Mouse (Mus musculus) embryonic facial prominence, embryonic 15.5 days (tissue): ENCODE measurements around the gene Ankrd34a. TPM values are rescaled to one million over a fixed set of nuclear protein-coding genes. Genes with fewer than 3 reads are reported as not detected.
"Not testable (repeated sequence)": the region's sequence is repeated elsewhere in the genome, so short reads cannot be mapped to it uniquely, and the experiment has no call there.

Experiments
- ATAC-seq: fragments of 200-750 bp; cut with Nextera tagmentation; 2 replicates; pipeline ENCODE4 v1.8.0; 2017; ENCODE audit warnings: low read depth, moderate TSS enrichment; ENCODE audit not compliant: insufficient number of reproducible peaks, low FRiP score, low TSS enrichment
- H3K27ac ChIP-seq: fragments of 300-500 bp; sonication (generic); replicated peaks from 2 replicates; pipeline ENCODE4 v1.5.1; 2015; ENCODE audit warnings: mild to moderate bottlenecking, inconsistent platforms
- H3K27me3 ChIP-seq: fragments of 300-500 bp; sonication (generic); 2 replicates; pipeline ENCODE4 v1.6.1; 2015; ENCODE audit warnings: inconsistent platforms
- H3K36me3 ChIP-seq: fragments of 300-500 bp; sonication (generic); 2 replicates; pipeline ENCODE4 v1.6.1; 2015; ENCODE audit warnings: mild to moderate bottlenecking, inconsistent platforms
- H3K4me1 ChIP-seq: fragments of 300-500 bp; sonication (generic); 2 replicates; pipeline ENCODE4 v1.6.1; 2015; ENCODE audit warnings: inconsistent platforms
- H3K4me2 ChIP-seq: fragments of 300-500 bp; sonication (generic); replicated peaks from 2 replicates; pipeline ENCODE4 v1.6.1; 2015; ENCODE audit warnings: mild to moderate bottlenecking, inconsistent platforms
- H3K4me3 ChIP-seq: fragments of 300-500 bp; sonication (generic); replicated peaks from 2 replicates; pipeline ENCODE4 v1.5.1; 2015; ENCODE audit warnings: mild to moderate bottlenecking, inconsistent platforms
- H3K9ac ChIP-seq: fragments of 300-500 bp; sonication (generic); 2 replicates; pipeline ENCODE4 v1.6.1; 2015; ENCODE audit warnings: inconsistent platforms
- H3K9me3 ChIP-seq: fragments of 300-500 bp; sonication (generic); replicated peaks from 2 replicates; pipeline ENCODE4 v1.6.1; 2016; ENCODE audit warnings: inconsistent platforms
- WGBS: fragments of 180-500 bp; shearing (Covaris S2); methylation state at CpG from one replicate; pipeline ENCODE4 v1.1.7; 2015; 5-methylcytosine and 5-hydroxymethylcytosine counted together
- polyA plus RNA-seq: library from polyadenylated mRNA; unstranded; fragments of >200 nt; fragmentation: Nextera tagmentation; extraction: Ambion mirVana; gene quantifications from 2 replicates; pipeline ENCODE4 v1.2.1, GENCODE M21; 2015

The Ankrd34a gene
- polyA plus RNA-seq, 1 experiment from 2014 or later = 3.0 TPM

DNA sequence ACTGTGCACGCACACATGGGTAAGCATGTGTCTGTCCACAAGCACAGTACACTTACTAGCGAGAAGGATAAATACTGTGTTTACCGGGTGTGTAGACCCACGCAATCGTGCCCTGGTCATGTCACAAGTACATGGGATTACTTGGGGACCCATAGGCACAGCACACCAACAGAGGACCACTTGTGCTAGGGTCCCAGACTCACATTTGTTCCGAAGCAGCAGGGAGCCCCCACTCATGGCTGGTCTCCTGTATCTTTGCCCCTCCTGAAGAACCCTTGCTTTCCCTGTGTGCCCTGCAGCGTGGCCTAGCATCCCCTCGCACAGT lies 2.6 kb downstream of the Ankrd34a start:
- Histone ChIP-seq H3K4me2 (peak overlapping the region; percentile 92), H3K4me1 (peaks cover 60% of the 10 kb centered on the region)
- 58% methylated on average over 8 of the region's 8 CpGs for WGBS

DNA sequence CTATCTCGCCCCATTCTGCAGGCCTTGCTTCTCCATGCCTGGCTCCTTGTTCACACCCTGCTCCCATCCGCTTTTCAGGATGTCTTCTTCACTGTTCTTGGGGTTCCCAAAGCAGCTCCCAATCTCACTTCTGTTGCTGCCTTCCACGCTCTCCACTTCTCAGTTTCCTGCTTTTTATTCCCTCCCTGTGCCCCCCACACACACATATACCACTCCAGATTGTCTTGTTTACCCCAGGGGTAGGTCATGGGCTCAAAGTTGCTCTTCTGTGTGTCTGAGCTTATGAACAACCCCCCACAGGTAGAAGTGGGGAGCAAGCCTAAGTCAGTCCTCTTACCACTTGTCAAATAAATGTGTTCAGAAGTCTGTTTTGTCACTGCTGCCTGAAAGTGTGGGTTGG lies 3.0 kb downstream of the Ankrd34a start:
- Histone ChIP-seq H3K4me2 (0 out of 2 replicates have a peak overlapping the region, but pooled peaks have one; percentile 92), H3K9ac (no peak overlapping the region), H3K27ac (no peak overlapping the region), H3K4me3 (no peak overlapping the region), H3K27me3 (peaks cover 12% of the 10 kb centered on the region), H3K4me1 (peaks cover 64% of the 10 kb centered on the region), H3K36me3 (0 out of 2 replicates have a peak, but pooled peaks cover 4% of the 10 kb centered on the region), H3K9me3 (no peaks in the 10 kb centered on the region)
- WGBS = 78% methylated on average over 3 of the region's 3 CpGs
- ATAC-seq = no peak

More for the DNA sequence above, 2.6 kb downstream of the Ankrd34a start:
- Histone ChIP-seq H3K27ac (no peak overlapping the region), H3K9me3 (no peaks in the 10 kb centered on the region), H3K36me3 (0 out of 2 replicates have a peak, but pooled peaks cover 3% of the 10 kb centered on the region), H3K27me3 (peaks cover 12% of the 10 kb centered on the region), H3K4me3 (peak overlapping the region; percentile 48; the same call in 1 of the 2 replicates), H3K9ac (no peak overlapping the region)
- ATAC-seq = no peak

DNA sequence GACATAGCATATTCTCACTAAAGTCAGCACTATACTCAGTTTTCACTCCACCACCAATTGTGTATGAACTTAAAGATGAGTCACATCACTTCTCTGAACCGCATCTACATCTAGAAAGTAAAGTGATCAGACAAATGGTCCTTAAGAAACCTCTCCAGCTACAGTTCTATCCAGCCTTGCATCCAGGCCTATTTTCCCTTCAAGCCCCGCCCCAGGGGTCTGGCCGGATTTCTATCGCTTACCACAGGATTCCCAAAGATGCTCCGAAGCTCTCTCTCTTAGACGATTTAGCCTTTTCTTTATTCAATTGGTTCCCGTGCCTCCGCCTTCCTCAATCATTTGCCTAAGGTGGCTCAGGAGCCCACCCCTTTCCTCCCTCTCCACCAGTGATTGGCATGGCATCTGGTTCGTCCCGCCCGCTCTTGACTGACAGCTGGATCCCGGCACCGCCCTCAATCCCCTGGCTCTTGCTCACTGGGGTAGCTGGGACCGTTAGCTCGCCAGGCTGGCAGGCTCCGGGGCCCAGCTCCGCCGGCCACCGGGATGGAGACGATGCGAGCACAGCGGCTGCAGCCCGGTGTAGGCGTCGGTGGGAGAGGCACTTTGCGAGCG lies 4.3 kb downstream of the Ankrd34a start, which contains the start of gene Lix1l:
Gene Lix1l, plus strand, starts transcription at position 511 of the 612 bp plus-strand sequence.
- under 1% methylated on average over 27 of the region's 27 CpGs for WGBS
- peak within 1 kb of the TSS; percentile 70 for H3K9ac ChIP-seq
- peak within 1 kb of the TSS; percentile 97 for H3K27ac ChIP-seq
- peak; percentile 95 for ATAC-seq
- peaks cover 66% of the 10 kb centered on the region for H3K4me1 ChIP-seq
- peak within 1 kb of the TSS; percentile 75 for H3K4me3 ChIP-seq
- H3K9me3 ChIP-seq = no peaks in the 10 kb centered on the region
- 0 out of 2 replicates have a peak, but pooled peaks cover 4% of the 10 kb centered on the region for H3K36me3 ChIP-seq
- H3K27me3 ChIP-seq = peaks cover 8% of the 10 kb centered on the region
- H3K4me2 ChIP-seq = peak within 1 kb of the TSS; percentile 55

DNA sequence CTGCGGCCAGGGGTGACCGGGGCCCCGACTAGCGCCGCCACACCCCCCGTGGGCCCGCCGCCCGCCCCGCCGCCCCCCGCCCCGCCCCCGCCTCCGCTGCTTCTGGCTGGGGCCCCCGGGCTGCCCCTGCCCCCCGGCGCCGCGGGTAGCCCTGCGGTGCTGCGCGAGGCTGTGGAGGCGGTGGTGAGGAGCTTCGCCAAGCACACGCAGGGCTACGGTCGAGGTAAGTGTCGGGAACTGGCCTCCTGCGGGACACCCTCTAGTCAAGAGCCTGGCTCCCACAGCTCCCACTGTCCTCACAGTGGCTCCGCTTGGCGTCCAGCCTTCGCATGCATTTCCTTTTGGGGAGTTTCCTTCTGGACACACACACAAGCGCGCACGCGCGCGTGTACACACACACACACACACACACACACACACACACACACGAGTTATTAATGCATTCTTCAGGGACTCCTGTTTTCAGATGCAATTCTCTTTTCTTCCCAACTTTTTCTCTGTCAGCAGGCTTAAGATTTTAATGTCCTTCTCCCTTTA lies 4.9 kb downstream of the Ankrd34a start:
- Histone ChIP-seq H3K27ac (peak overlapping the region; percentile 97), H3K4me3 (peak overlapping the region; percentile 75), H3K27me3 (peaks cover 7% of the 10 kb centered on the region), H3K9ac (peak overlapping the region; percentile 70), H3K4me2 (peak overlapping the region; percentile 55), H3K4me1 (peaks cover 60% of the 10 kb centered on the region), H3K9me3 (no peaks in the 10 kb centered on the region), H3K36me3 (0 out of 2 replicates have a peak, but pooled peaks cover 4% of the 10 kb centered on the region)
- WGBS = under 1% methylated on average over 35 of the region's 40 CpGs
- ATAC-seq = peak; percentile 69

DNA sequence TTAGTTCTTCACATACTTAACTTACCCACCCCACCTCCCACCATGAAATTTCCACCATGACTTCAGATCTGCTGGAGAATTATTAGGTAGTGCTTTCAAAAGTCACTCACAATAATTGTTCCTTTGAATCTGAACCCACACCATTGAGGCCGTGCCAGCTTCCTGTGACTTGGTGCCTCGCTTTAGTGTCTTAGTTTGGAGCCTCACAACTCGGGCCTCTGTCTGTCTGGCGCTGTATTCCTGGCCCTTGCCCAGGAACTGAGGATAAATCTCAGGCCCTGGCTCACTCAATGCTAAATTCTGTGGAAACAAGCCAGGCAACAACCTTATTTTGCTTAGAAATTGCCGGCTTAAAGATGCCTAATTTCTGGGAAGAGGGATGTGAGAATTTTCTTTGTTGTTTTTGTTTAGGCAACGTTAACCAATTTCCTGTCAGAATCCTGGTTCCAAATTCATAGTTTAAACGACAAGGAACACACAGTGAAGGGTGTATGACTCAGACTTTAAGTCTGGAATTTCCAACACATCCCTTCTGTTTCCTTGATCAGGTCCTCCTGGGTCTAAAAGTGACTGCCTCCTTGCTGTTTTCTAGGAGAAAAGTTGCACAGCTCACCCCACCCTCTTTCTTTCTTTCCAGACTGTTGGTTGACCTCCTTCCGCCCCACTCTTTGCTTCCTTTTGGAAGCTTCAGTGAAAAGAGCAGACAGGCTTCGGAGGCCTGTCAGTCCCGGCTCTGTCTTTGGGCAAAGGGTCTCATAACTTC lies 5.7 kb downstream of the Ankrd34a start:
- Histone ChIP-seq H3K9me3 (no peaks in the 10 kb centered on the region), H3K27me3 (peaks cover 4% of the 10 kb centered on the region; the same call in 1 of the 2 replicates), H3K4me1 (peaks cover 52% of the 10 kb centered on the region)

DNA sequence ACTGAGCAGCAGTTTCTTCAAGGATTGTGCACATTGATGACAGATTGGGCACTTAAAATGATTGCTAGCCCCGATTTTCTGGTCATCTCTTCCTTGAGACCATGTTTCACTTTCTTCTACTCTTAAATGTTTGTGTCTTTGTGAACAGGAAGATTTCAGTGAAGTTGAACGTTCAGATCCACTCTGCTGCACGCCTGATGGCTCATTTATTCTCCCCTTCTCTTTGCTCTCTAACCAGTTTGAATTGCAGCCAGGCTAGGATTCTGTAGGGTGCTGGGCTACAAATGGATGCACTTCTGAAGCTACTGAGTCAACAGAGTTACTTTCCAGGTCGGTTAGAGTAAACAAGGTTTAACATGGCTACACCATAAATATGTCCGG lies 6.3 kb downstream of the Ankrd34a start:
- Histone ChIP-seq H3K27ac (peak overlapping the region; percentile 97), H3K4me3 (peak overlapping the region; percentile 75), H3K4me1 (peaks cover 47% of the 10 kb centered on the region), H3K4me2 (peak overlapping the region; percentile 55), H3K9ac (peak overlapping the region; percentile 26), H3K27me3 (no peaks in the 10 kb centered on the region; the same call in 1 of the 2 replicates), H3K36me3 (0 out of 2 replicates have a peak, but pooled peaks cover 4% of the 10 kb centered on the region), H3K9me3 (no peaks in the 10 kb centered on the region)
- no peak for ATAC-seq
- 41% methylated on average over 5 of the region's 5 CpGs for WGBS

More for the DNA sequence above, 5.7 kb downstream of the Ankrd34a start:
- ATAC-seq = no peak
- Histone ChIP-seq H3K9ac (peak overlapping the region; percentile 26), H3K4me3 (peak overlapping the region; percentile 75), H3K4me2 (peak overlapping the region; percentile 55), H3K36me3 (0 out of 2 replicates have a peak, but pooled peaks cover 4% of the 10 kb centered on the region), H3K27ac (peak overlapping the region; percentile 97)
- WGBS = 17% methylated on average over 10 of the region's 10 CpGs

DNA sequence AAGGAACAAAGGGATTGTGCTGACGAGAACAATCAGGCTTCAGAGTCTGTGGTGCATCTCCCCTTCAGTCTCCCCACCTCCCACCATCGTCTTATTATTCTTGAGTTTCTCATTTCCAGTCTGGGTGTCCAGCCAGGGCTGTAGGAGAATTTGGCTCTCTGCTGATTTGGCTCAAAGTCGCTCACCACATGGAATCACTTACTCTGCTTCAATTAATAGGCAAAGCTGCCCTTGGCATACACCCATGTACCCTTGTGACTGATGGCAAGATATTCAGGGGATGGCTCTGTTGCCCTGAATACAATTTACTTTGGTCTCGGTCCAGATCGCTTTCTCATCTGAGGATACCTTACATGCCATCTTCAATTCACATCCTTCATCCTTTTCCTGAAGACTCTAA lies 6.9 kb downstream of the Ankrd34a start:
- 42% methylated on average over 5 of the region's 5 CpGs for WGBS
- H3K9me3 ChIP-seq = no peaks in the 10 kb centered on the region
- peak overlapping the region; percentile 26; the same call in 1 of the 2 replicates for H3K9ac ChIP-seq
- no peaks in the 10 kb centered on the region for H3K27me3 ChIP-seq
- H3K4me2 ChIP-seq = peak overlapping the region; percentile 55
- H3K4me3 ChIP-seq = peak overlapping the region; percentile 75
- H3K36me3 ChIP-seq = peaks cover 8% of the 10 kb centered on the region; the same call in 1 of the 2 replicates
- no peak for ATAC-seq
- peak overlapping the region; percentile 97 for H3K27ac ChIP-seq
- peaks cover 41% of the 10 kb centered on the region for H3K4me1 ChIP-seq

DNA sequence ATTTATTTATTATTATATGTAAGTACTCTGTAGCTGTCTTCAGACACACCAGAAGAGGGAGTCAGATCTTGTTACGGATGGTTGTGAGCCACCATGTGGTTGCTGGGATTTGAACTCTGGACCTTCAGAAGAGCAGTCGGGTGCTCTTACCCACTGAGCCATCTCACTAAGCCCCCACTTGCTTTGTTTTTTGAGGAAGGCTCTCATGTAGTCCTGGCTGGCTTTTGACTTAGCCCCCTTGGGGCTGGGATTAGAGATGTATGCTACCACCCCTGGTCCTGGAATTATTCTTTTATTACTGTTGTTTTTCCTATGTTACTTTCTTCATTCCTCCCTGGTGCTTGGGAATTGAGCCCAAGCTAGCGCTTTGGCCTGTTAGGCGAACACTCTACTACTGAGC lies 9.6 kb downstream of the Ankrd34a start:
- Histone ChIP-seq H3K4me1 (peaks cover 22% of the 10 kb centered on the region), H3K36me3 (peaks cover 14% of the 10 kb centered on the region)
- H3K27ac ChIP-seq, H3K4me2 ChIP-seq, H3K4me3 ChIP-seq, H3K9me3 ChIP-seq, H3K27me3 ChIP-seq, H3K9ac ChIP-seq, ATAC-seq: not testable (repeated sequence)
- WGBS = 82% methylated on average over 4 of the region's 4 CpGs

DNA sequence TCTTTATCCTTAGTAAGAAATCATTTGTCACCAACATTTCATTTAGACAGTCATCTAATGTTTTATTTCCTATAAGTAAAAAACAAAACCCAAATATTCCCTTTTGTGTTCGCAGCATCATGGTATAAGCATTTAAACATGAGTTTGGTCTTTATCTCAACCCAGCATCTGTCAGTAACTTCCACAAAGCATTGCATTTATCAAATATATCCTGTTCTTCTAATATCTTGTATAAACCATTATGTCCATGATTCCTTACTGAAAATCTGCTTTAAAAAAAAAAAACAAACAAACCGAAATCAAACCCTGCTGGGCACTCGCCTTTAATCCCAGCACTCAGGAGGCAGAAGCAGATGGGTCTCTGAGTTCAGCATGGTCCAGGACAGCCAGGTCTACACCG lies 10.2 kb downstream of the Ankrd34a start:
- Histone ChIP-seq H3K4me2 (no peak overlapping the region), H3K4me1 (peaks cover 22% of the 10 kb centered on the region), H3K9ac (no peak overlapping the region), H3K36me3 (peaks cover 18% of the 10 kb centered on the region), H3K4me3 (no peak overlapping the region), H3K27ac (no peak overlapping the region), H3K9me3 (no peaks in the 10 kb centered on the region), H3K27me3 (no peaks in the 10 kb centered on the region)
- ATAC-seq = no peak
- 86% methylated on average over 4 of the region's 4 CpGs for WGBS

DNA sequence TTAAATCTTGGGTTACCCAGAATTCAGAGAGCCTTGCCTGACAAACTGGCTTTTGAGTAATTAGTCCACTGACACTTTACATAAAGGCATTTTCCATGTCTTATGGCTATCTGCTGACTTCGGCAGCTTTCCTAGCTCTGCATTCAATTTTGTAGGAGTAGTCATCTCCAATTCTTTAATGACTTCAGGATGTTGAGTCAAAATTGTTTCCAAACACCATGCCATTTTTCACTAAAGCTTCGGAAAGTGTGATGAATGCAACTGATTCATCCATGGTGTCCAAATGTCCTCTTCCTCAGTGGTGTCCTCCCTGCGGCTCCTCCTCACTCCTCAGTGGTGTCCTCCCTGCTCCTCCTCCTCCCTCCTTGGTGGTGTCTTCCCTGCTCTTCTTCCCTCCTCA lies 21.5 kb downstream of the Ankrd34a start:
- H3K9me3 ChIP-seq = no peaks in the 10 kb centered on the region
- ATAC-seq = no peak
- H3K4me1 ChIP-seq = peaks cover 3% of the 10 kb centered on the region
- peak overlapping the region; percentile 52 for H3K27ac ChIP-seq
- H3K4me2 ChIP-seq = no peak overlapping the region
- no peaks in the 10 kb centered on the region for H3K27me3 ChIP-seq
- H3K4me3 ChIP-seq = no peak overlapping the region
- WGBS = 51% methylated on average over 3 of the region's 3 CpGs
- peaks cover 50% of the 10 kb centered on the region for H3K36me3 ChIP-seq
- no peak overlapping the region for H3K9ac ChIP-seq

DNA sequence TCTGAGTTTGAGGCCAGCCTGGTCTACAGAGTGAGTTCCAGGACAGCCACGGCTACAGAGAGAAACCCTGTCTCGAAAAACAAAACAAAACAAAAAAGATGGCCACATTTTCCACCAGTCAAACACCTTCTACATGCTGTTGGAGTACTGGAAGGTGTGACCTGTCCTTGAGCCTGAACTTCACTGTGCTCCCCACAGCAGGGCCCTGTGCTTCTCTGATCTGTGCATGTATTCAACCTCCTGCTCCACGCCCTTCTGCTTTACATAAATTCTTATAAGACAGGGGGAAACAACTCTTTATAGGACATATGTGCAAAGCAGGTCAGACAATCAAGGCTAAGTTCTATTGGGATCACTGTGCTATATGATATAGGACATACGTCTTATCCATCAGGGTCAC lies 26.8 kb downstream of the Ankrd34a start:
- no peak for ATAC-seq
- Histone ChIP-seq H3K27me3 (no peaks in the 10 kb centered on the region), H3K4me2 (no peak overlapping the region), H3K4me3 (no peak overlapping the region), H3K9ac (no peak overlapping the region), H3K9me3 (no peaks in the 10 kb centered on the region), H3K4me1 (no peaks in the 10 kb centered on the region), H3K36me3 (peaks cover 47% of the 10 kb centered on the region), H3K27ac (no peak overlapping the region)
- WGBS = 89% methylated on average over 4 of the region's 4 CpGs
